Mouse (Mus musculus): ENCODE data around the gene Cyth4.

Cyth4 gene

GRCm38 (mm10) chr15:78607463-78607862 is 10.6 kb downstream of the Cyth4 start:
- ATAC-seq (ENCODE audit: insufficient number of reproducible peaks, low FRiP score, low TSS enrichment), result no peak

- no peak for ATAC-seq (ENCODE audit: insufficient number of reproducible peaks, low FRiP score, low TSS enrichment)
Measured at GRCm38 (mm10) chr15:78610705-78611462, 14.0 kb downstream of the Cyth4 start.

- ATAC-seq (ENCODE audit: insufficient number of reproducible peaks, low FRiP score, low TSS enrichment), result no peak
Measured at GRCm38 (mm10) chr15:78614536-78614935, 17.7 kb downstream of the Cyth4 start.

DNA sequence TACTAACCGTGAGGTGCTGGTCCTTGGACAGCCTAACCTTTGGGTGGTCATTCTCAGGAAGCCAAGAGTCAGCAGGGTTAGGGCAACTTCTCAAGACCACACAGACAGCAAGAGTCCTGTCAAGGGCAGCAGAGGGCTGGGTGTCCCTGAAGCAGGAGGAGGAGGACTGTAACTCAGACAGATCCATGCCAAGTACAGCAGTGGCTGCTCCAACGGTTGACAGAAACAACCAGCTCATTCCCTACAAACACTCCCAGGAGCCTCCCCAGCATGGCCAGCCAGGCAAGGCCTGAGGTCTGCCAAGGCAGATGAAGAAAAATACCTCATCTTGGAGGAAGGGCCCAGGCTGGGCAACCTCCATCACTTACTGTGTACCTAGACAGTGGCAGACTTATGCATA is 20.1 kb downstream of the Cyth4 start:
- no peak for ATAC-seq (ENCODE audit: insufficient number of reproducible peaks, low FRiP score, low TSS enrichment)

DNA sequence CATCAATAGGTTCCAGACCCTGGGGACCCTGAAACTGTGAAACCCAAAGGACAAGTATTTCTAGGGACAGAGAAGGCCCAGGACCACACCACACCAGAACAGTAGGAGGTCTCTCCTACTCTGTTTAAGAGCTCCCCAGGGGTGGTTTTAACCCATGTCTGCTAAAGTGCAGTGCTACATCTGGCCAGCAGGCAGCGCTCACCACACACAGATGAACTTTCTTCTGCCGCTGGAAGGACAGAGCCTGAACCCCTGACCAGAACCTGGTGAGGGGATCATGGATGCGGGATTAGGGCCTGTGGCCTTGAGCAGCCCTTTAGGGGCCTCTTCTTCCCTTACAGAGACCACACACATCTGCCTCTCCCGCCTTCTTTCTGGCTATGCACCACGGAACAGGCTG is 26.6 kb downstream of the Cyth4 start:
- no peak for ATAC-seq (ENCODE audit: insufficient number of reproducible peaks, low FRiP score, low TSS enrichment)

DNA sequence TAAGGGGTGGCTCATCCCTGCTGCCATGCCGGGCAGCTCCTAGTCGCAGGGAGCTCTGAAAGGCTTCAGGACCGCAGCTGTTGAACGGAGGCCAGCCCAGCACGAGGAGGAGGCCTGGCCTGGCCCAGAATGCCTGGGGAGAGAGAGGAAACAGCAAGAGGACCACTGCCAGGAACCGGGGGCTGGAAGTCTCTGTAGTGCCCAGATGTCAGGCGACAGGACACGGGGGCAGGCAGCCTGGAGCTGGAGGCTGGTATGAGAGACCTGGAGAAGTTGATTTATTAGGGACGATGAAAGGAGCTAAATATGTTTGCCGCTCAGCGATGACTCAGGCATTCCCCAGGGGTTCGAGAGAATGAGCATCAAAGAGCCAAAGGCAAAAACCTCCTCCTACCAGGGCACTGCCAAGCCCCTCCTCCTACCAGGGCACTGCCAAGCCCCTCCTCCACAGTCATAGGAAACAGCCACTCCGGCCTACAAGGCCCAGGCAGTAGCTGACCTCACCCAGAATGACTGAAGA is 27.6 kb downstream of the Cyth4 start:
- ATAC-seq (ENCODE audit: insufficient number of reproducible peaks, low FRiP score, low TSS enrichment), result no peak

DNA sequence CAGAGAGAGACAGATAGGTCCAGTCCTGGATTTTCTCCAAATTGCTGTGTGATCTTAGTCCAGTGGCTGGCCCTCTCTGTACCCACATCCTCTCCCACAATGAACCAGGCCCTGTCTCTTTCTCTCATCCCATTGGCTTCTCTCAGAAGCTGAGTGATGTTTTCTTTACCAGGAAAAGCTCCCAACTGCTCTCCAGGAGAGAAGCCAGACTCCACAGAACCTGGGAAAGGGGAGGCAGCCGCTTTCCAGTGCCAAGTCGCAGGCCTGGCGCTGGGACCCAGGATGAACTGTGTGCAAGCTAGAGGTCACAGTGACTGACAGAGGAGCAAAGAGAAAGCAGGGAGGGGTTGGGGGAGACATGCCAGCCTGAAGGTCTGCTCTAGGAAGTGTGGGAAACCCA is 28.1 kb downstream of the Cyth4 start:
- no peak for ATAC-seq (ENCODE audit: insufficient number of reproducible peaks, low FRiP score, low TSS enrichment)

DNA sequence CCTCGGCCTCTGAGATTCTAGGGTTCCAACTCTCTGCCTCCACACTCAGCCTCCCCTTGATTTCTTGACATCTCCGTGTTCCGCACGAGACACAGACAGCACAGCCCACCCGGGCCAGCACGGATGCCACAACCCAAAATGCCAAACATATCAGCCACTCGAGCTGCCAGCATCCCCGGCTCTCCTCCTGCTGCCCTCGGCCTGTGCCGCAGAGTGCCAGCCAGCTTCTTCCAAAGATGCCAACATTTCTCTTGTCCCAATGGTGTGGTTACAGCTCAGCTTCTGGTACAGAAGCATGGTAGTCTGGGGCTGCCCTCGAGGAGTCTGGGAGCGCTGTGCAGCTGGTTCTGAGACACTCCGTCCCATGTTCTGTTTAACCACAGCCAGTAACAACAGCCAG is 29.4 kb downstream of the Cyth4 start:
- no peak for ATAC-seq (ENCODE audit: insufficient number of reproducible peaks, low FRiP score, low TSS enrichment)

GRCm38 (mm10) chr15:78632387-78632786 is 35.5 kb downstream of the Cyth4 start:
- ATAC-seq (ENCODE audit: insufficient number of reproducible peaks, low FRiP score, low TSS enrichment), result no peak

DNA sequence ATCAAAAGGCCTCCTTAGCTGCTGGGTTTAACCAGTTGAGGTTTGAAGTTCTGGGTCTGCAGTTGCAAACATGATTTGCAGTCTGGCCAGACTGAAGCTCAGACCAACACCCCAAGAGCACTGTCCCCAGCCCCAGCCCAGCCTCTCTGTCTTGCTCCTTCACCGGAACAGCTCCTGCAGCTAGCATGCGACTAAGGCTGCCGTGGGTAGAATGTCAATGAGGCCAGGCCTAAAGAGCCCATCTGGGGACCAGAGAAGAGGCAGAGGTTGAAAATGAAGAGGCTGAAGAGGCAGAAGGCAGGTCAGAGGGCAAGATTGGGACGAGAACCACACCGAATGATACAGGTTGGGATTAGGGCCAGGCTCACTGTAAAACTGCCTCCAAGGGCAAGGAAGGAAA is 36.6 kb downstream of the Cyth4 start:
- ATAC-seq (ENCODE audit: insufficient number of reproducible peaks, low FRiP score, low TSS enrichment), result no peak

- ATAC-seq (ENCODE audit: insufficient number of reproducible peaks, low FRiP score, low TSS enrichment), result no peak
Measured at GRCm38 (mm10) chr15:78634095-78634737, 37.4 kb downstream of the Cyth4 start.

DNA sequence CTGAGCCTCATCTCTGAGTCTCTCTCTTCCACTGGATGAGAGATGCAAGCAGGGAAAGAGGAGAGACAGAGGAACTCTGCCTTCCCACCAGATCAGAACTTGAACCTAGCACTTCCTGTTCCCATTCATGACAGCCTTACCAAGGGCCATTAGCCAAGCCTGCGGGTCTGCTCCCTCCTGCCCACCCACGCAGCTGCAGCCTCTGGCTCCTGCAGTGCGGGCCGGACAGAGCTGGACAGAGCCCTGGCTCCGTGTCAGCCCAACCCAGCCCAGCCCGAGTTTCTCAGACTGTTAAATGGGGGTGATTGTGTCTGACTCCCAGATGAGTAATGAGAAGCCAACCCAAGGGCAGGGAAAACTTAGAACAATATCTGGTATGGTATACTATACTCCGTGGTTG is 38.4 kb downstream of the Cyth4 start:
- ATAC-seq (ENCODE audit: insufficient number of reproducible peaks, low FRiP score, low TSS enrichment), result no peak

- ATAC-seq (ENCODE audit: insufficient number of reproducible peaks, low FRiP score, low TSS enrichment), result no peak
Measured at GRCm38 (mm10) chr15:78643633-78644032, 46.8 kb downstream of the Cyth4 start.

- no peak for ATAC-seq (ENCODE audit: insufficient number of reproducible peaks, low FRiP score, low TSS enrichment)
Measured at GRCm38 (mm10) chr15:78644606-78645005, 47.8 kb downstream of the Cyth4 start.

DNA sequence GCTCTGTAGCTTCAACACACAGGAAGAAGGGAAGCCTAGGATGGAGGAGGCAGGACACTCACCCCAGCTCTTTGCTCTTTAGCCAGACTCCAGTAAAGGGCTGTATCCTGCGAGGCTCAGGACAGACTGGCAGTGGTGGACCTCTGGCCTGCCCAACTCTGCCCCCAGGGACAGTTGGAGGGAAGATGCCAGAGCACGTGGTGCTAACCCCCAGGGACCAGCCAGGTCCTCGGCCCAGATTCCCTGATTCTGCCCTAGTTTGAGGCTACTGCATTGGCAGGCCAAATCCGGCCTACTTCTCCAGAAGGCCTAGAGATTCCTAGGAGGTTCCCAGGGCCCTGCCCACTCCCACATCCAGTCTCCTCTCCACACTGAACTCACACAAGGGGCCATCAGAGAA is 50.9 kb downstream of the Cyth4 start:
- no peak for ATAC-seq (ENCODE audit: insufficient number of reproducible peaks, low FRiP score, low TSS enrichment)

GRCm38 (mm10) chr15:78651169-78651568 is 54.3 kb downstream of the Cyth4 start:
- ATAC-seq (ENCODE audit: insufficient number of reproducible peaks, low FRiP score, low TSS enrichment), result no peak

- no peak for ATAC-seq (ENCODE audit: insufficient number of reproducible peaks, low FRiP score, low TSS enrichment)
Measured at GRCm38 (mm10) chr15:78664268-78664667, 67.4 kb downstream of the Cyth4 start.

GRCm38 (mm10) chr15:78669221-78669871 is 72.5 kb downstream of the Cyth4 start:
- no peak for ATAC-seq (ENCODE audit: insufficient number of reproducible peaks, low FRiP score, low TSS enrichment)

- no peak for ATAC-seq (ENCODE audit: insufficient number of reproducible peaks, low FRiP score, low TSS enrichment)
Measured at GRCm38 (mm10) chr15:78670341-78670740, 73.5 kb downstream of the Cyth4 start.
